ENCODE assay signal across 35 mouse cellular contexts in the genomic region with DNA sequence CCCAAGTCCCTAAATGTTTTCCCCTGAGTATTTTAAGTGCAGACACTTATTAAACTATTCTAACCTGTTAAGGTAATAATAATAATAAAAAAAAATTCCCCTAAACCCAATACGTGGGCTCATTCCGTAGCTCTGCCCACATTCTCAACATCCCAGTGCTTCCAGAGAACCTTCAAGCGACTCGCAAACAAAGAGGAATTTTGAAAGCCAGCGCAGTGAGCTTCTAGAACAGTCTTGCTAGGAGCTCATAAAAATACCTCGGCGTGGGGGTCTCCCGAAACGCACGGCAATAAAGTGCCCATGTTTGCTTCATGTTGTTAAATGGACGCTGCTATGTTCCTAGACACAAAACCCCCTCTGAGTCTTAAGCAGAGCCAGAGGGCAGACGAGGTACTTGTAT. TPM values are rescaled to one million over a fixed set of nuclear protein-coding genes. Genes with fewer than 3 reads are reported as not detected.
"Had no signal": no experiment of that assay in that cellular context is flagged by ENCODE, and none has a peak within 500 bp of the region (broad histone marks: within the 10 kb centered on the region; RNA-seq: fewer than 3 reads in every experiment).

No protein-coding gene starts in this region.

- DNase-seq: heart, adult 2 months; heart, postnatal 10 days; heart, postnatal 14 days; heart, postnatal 36 days; heart, postnatal 4 days; kidney, adult 11 months; kidney, adult 18-20 months; kidney, adult 2 months; kidney, adult 8-10 months; kidney, adult 9 months; kidney, postnatal 10 days; kidney, postnatal 25 days; kidney, postnatal 36 days; kidney, postnatal 4 days; layer of hippocampus, adult 9-11 months; layer of hippocampus, postnatal 36 days had no signal

- H3K27ac ChIP-seq: heart, adult 2 months; heart, embryonic 10.5 days; heart, embryonic 13.5 days; heart, embryonic 15.5 days; hindbrain, embryonic 10.5 days; hindbrain, embryonic 12.5 days; hindbrain, embryonic 13.5 days; hindbrain, embryonic 14.5 days; hindbrain, embryonic 15.5 days; hindbrain, postnatal 0 days; intestine, embryonic 15.5 days; kidney, embryonic 15.5 days; kidney, postnatal 0 days; layer of hippocampus, adult 2 months had no signal

- H3K36me3 ChIP-seq: heart, embryonic 10.5 days; heart, embryonic 12.5 days; heart, embryonic 13.5 days; heart, embryonic 15.5 days; hindbrain, embryonic 10.5 days; hindbrain, embryonic 12.5 days; hindbrain, embryonic 13.5 days; hindbrain, embryonic 15.5 days; intestine, embryonic 15.5 days; kidney, embryonic 15.5 days had no signal

- H3K4me1 ChIP-seq: hindbrain, embryonic 15.5 days had no signal

- H3K9ac ChIP-seq: heart, embryonic 12.5 days; heart, embryonic 13.5 days; heart, embryonic 15.5 days; hindbrain, embryonic 12.5 days; hindbrain, embryonic 13.5 days; hindbrain, embryonic 14.5 days; hindbrain, embryonic 15.5 days; intestine, embryonic 15.5 days; kidney, embryonic 15.5 days had no signal

- H3K4me2 ChIP-seq: heart, embryonic 11.5 days; heart, embryonic 12.5 days; heart, embryonic 13.5 days; heart, embryonic 15.5 days; hindbrain, embryonic 12.5 days; hindbrain, embryonic 13.5 days; hindbrain, embryonic 14.5 days; hindbrain, embryonic 15.5 days; intestine, embryonic 15.5 days; kidney, embryonic 15.5 days had no signal

- H3K4me3 ChIP-seq: heart, adult 2 months; heart, embryonic 10.5 days; heart, embryonic 12.5 days; heart, embryonic 13.5 days; heart, embryonic 15.5 days; hindbrain, embryonic 10.5 days; hindbrain, embryonic 12.5 days; hindbrain, embryonic 13.5 days; hindbrain, embryonic 15.5 days; intestine, embryonic 15.5 days; kidney, embryonic 15.5 days; layer of hippocampus, adult 2 months had no signal

- H3K27me3 ChIP-seq: heart, embryonic 12.5 days; heart, embryonic 13.5 days; heart, embryonic 15.5 days; hindbrain, embryonic 12.5 days; hindbrain, embryonic 13.5 days; hindbrain, embryonic 15.5 days; intestine, embryonic 15.5 days; kidney, embryonic 15.5 days had no signal

- H3K9me3 ChIP-seq: heart, embryonic 10.5 days; heart, embryonic 12.5 days; heart, embryonic 13.5 days; heart, embryonic 15.5 days; hindbrain, embryonic 10.5 days; hindbrain, embryonic 12.5 days; hindbrain, embryonic 13.5 days; hindbrain, embryonic 15.5 days; intestine, embryonic 15.5 days; kidney, embryonic 15.5 days had no signal

- ATAC-seq: hindbrain, embryonic 16.5 days; hindbrain, postnatal 0 days; inflammation-experienced regulatory T-cells, adult 6 months; intestine, embryonic 15.5 days; intestine, embryonic 16.5 days; intestine, postnatal 0 days had no signal

RNA-seq across cellular contexts. Expression of gene Ror2, which starts 32.7 kb away (rescaled TPM):
- polyA plus RNA-seq: inflammation-experienced regulatory T-cells, adult 6 months had no signal
